Mouse (Mus musculus) monocyte, adult 5-6 weeks (primary cell): ENCODE data around the gene Batf3. TPM values are rescaled to one million over a fixed set of nuclear protein-coding genes. Genes with fewer than 3 reads are reported as not detected.

Experiments used
- ATAC-seq: fragments of 153-309, 156-312 bp; replicated peaks from 2 replicates; pipeline ENCODE4 v1.8.0; 2017; ENCODE audit warnings: mild to moderate bottlenecking; ENCODE audit not compliant: low TSS enrichment, insufficient number of reproducible peaks, severe bottlenecking, poor library complexity, low FRiP score
- total RNA-seq: library from RNA; stranded (forward); fragments of 200-1000, 200-491, 200-594 nt; gene quantifications from 3 replicates; pipeline ENCODE4 v1.2.3, GENCODE M21; 2017

Batf3 gene
- total RNA-seq = 1.6 to 2.5 TPM (median 2.3 TPM) in 3 replicates

GRCm38 (mm10) chr1:191097802-191098747 is at the start of gene Batf3:
Gene Batf3, plus strand, starts transcription at chr1:191097847.
- ATAC-seq = 0 out of 2 replicates have a peak, but pooled peaks have one; percentile 34

GRCm38 (mm10) chr1:191053555-191053954 is 44.1 kb upstream of the Batf3 start:
- no peak for ATAC-seq

- ATAC-seq = no peak
These were observed 42.6 kb upstream of the Batf3 start for GRCm38 (mm10) chr1:191054870-191055532.

- ATAC-seq = no peak
These were observed 42.1 kb upstream of the Batf3 start for GRCm38 (mm10) chr1:191055533-191055873.

- ATAC-seq = no peak
These were observed 40.2 kb upstream of the Batf3 start for GRCm38 (mm10) chr1:191057461-191057860.

- ATAC-seq = no peak
These were observed 35.3 kb upstream of the Batf3 start for GRCm38 (mm10) chr1:191062241-191062780.

GRCm38 (mm10) chr1:191062781-191063485 is 34.7 kb upstream of the Batf3 start, which contains the start of the genes Tatdn3 and Nsl1:
Gene Tatdn3, minus strand, starts transcription at chr1:191062932.
Gene Nsl1, plus strand, starts transcription at chr1:191063012.
- peak; percentile 95 for ATAC-seq

- ATAC-seq = no peak
These were observed 33.9 kb upstream of the Batf3 start for GRCm38 (mm10) chr1:191063700-191064099.

GRCm38 (mm10) chr1:191064535-191064934 is 33.1 kb upstream of the Batf3 start:
- ATAC-seq = no peak

GRCm38 (mm10) chr1:191065188-191065587 is 32.5 kb upstream of the Batf3 start:
- ATAC-seq = peak; percentile 63

- ATAC-seq = no peak
These were observed 29.3 kb upstream of the Batf3 start for GRCm38 (mm10) chr1:191068377-191068776.

- ATAC-seq = no peak
These were observed 27.4 kb upstream of the Batf3 start for GRCm38 (mm10) chr1:191070259-191070658.

GRCm38 (mm10) chr1:191071613-191072012 is 26.0 kb upstream of the Batf3 start:
- no peak for ATAC-seq

- ATAC-seq = peak; percentile 24
These were observed 25.2 kb upstream of the Batf3 start for GRCm38 (mm10) chr1:191072329-191072913.

GRCm38 (mm10) chr1:191073001-191073400 is 24.6 kb upstream of the Batf3 start:
- ATAC-seq = peak; percentile 82

- ATAC-seq = no peak
These were observed 24.2 kb upstream of the Batf3 start for GRCm38 (mm10) chr1:191073486-191073885.

GRCm38 (mm10) chr1:191075199-191075883 is 22.3 kb upstream of the Batf3 start:
- ATAC-seq = peak; percentile 44

GRCm38 (mm10) chr1:191083230-191083629 is 14.4 kb upstream of the Batf3 start:
- no peak for ATAC-seq
